Mouse (Mus musculus) liver, embryonic 13.5 days (tissue): Measurements from ENCODE around the gene Olfr693. TPM values are rescaled to one million over a fixed set of nuclear protein-coding genes. Genes with fewer than 3 reads are reported as not detected.
A peak's percentile ranks its signal among the peaks of the same experiment; 100 is the strongest.

ENCODE experiments used
- ATAC-seq: fragments of 200-750 bp; cut with Nextera tagmentation; 2 replicates; pipeline ENCODE4 v1.8.0; 2017; ENCODE audit warnings: low read depth, mild to moderate bottlenecking, moderate number of reproducible peaks, moderate library complexity
- DNase-seq: peaks from one replicate; pipeline ENCODE4 v3.0.0; 2022
- H3K27ac ChIP-seq: fragments of 300-500 bp; sonication (generic); 2 replicates; pipeline ENCODE4 v1.5.1; 2015; ENCODE audit warnings: moderate library complexity, mild to moderate bottlenecking, inconsistent platforms
- H3K27me3 ChIP-seq: fragments of 300-500 bp; sonication (generic); 2 replicates; pipeline ENCODE4 v1.6.1; 2015; ENCODE audit warnings: mild to moderate bottlenecking, inconsistent platforms
- H3K36me3 ChIP-seq: fragments of 300-500 bp; sonication (generic); 2 replicates; pipeline ENCODE4 v1.6.1; 2015; ENCODE audit warnings: mild to moderate bottlenecking, inconsistent platforms
- H3K4me1 ChIP-seq: fragments of 300-500 bp; sonication (generic); replicated peaks from 2 replicates; pipeline ENCODE4 v1.6.1; 2015; ENCODE audit warnings: inconsistent platforms
- H3K4me2 ChIP-seq: fragments of 300-500 bp; sonication (generic); 2 replicates; pipeline ENCODE4 v1.6.1; 2015; ENCODE audit warnings: inconsistent platforms, mild to moderate bottlenecking, moderate library complexity
- H3K4me3 ChIP-seq: fragments of 300-500 bp; sonication (generic); replicated peaks from 2 replicates; pipeline ENCODE4 v1.5.1; 2015; ENCODE audit warnings: mild to moderate bottlenecking, inconsistent platforms
- H3K9ac ChIP-seq: fragments of 300-500 bp; sonication (generic); 2 replicates; pipeline ENCODE4 v1.6.1; 2015; ENCODE audit warnings: mild to moderate bottlenecking, inconsistent platforms
- H3K9me3 ChIP-seq: fragments of 300-500 bp; sonication (generic); replicated peaks from 2 replicates; pipeline ENCODE4 v1.6.1; 2016; ENCODE audit warnings: inconsistent platforms
- WGBS: fragments of 180-500 bp; shearing (Covaris S2); methylation state at CpG from one replicate; pipeline ENCODE4 v1.1.7; 2015; ENCODE audit not compliant: insufficient replicate concordance; 5-methylcytosine and 5-hydroxymethylcytosine counted together
- polyA plus RNA-seq: library from polyadenylated mRNA; unstranded; fragments of >200 nt; fragmentation: Nextera tagmentation; extraction: Ambion mirVana; gene quantifications from 2 replicates; pipeline ENCODE4 v1.2.1, GENCODE M21; 2015

Olfr693 gene
- polyA plus RNA-seq, 1 experiment from 2014 or later, result not detected

- 59% methylated on average over 1 of the region's 1 CpGs for WGBS
- no peaks in the 10 kb centered on the region for H3K9me3 ChIP-seq
- DNase-seq, result no peak
- no peaks in the 10 kb centered on the region for H3K27me3 ChIP-seq
- H3K27ac ChIP-seq, result no peak overlapping the region
- no peaks in the 10 kb centered on the region for H3K36me3 ChIP-seq
- no peak for ATAC-seq
- H3K4me2 ChIP-seq, result no peak overlapping the region
- no peak overlapping the region for H3K9ac ChIP-seq
- no peak overlapping the region for H3K4me3 ChIP-seq
- peaks cover 7% of the 10 kb centered on the region for H3K4me1 ChIP-seq
These were observed 35.1 kb downstream of the Olfr693 start for GRCm38 (mm10) chr7:106645261-106645660.

GRCm38 (mm10) chr7:106644222-106644870 is 36.0 kb downstream of the Olfr693 start:
- DNase-seq (no peak), ATAC-seq (no peak)
- Histone ChIP-seq H3K27me3 (no peaks in the 10 kb centered on the region), H3K4me3 (no peak overlapping the region), H3K36me3 (no peaks in the 10 kb centered on the region), H3K4me1 (no peaks in the 10 kb centered on the region), H3K4me2 (no peak overlapping the region), H3K27ac (no peak overlapping the region), H3K9ac (no peak overlapping the region), H3K9me3 (no peaks in the 10 kb centered on the region)
- WGBS, result 41% methylated on average over 3 of the region's 3 CpGs

GRCm38 (mm10) chr7:106640839-106641238 is 39.5 kb downstream of the Olfr693 start:
- H3K36me3 ChIP-seq, result no peaks in the 10 kb centered on the region
- ATAC-seq, result peak; percentile 79
- 16% methylated on average over 1 of the region's 1 CpGs for WGBS

GRCm38 (mm10) chr7:106635560-106635959 is 44.8 kb downstream of the Olfr693 start:
- no peak overlapping the region for H3K4me2 ChIP-seq
- H3K9me3 ChIP-seq, result no peaks in the 10 kb centered on the region
- no peak overlapping the region for H3K9ac ChIP-seq
- DNase-seq (no peak), ATAC-seq (peak; percentile 65)
- no peak overlapping the region for H3K4me3 ChIP-seq
- H3K4me1 ChIP-seq, result no peaks in the 10 kb centered on the region
- H3K27me3 ChIP-seq, result no peaks in the 10 kb centered on the region
- no peaks in the 10 kb centered on the region for H3K36me3 ChIP-seq
- H3K27ac ChIP-seq, result no peak overlapping the region
- 31% methylated on average over 4 of the region's 4 CpGs for WGBS

More at GRCm38 (mm10) chr7:106640839-106641238, 39.5 kb downstream of the Olfr693 start:
- Histone ChIP-seq H3K27me3 (no peaks in the 10 kb centered on the region), H3K9ac (no peak overlapping the region), H3K9me3 (no peaks in the 10 kb centered on the region), H3K27ac (no peak overlapping the region), H3K4me3 (no peak overlapping the region), H3K4me1 (no peaks in the 10 kb centered on the region), H3K4me2 (no peak overlapping the region)
- DNase-seq, result no peak

Other genes with a start within 250 kb of the Olfr693 start
- not detected in 2 replicates for gene Olfr694, start 11.2 kb upstream of the Olfr693 start, polyA plus RNA-seq
- not detected in 2 replicates for gene Olfr695, start 35.8 kb upstream of the Olfr693 start, polyA plus RNA-seq
- not detected in 2 replicates for gene Olfr697, start 61.9 kb upstream of the Olfr693 start, polyA plus RNA-seq
- not detected in 2 replicates for gene Olfr698, start 74.8 kb upstream of the Olfr693 start, polyA plus RNA-seq
- not detected in 2 replicates for gene Olfr699, start 112.6 kb upstream of the Olfr693 start, polyA plus RNA-seq
- not detected in 2 replicates for gene Olfr700, start 128.2 kb upstream of the Olfr693 start, polyA plus RNA-seq
- not detected in 2 replicates for gene Olfr701, start 133.5 kb upstream of the Olfr693 start, polyA plus RNA-seq
- not detected in 2 replicates for gene Olfr702, start 153.3 kb upstream of the Olfr693 start, polyA plus RNA-seq
- not detected in 2 replicates for gene Olfr703, start 162.8 kb upstream of the Olfr693 start, polyA plus RNA-seq
- not detected in 2 replicates for gene Olfr704, start 182.6 kb upstream of the Olfr693 start, polyA plus RNA-seq
- not detected in 2 replicates for gene Olfr705, start 196.3 kb upstream of the Olfr693 start, polyA plus RNA-seq
- not detected in 2 replicates for gene Olfr706, start 207.6 kb upstream of the Olfr693 start, polyA plus RNA-seq
- not detected in 2 replicates for gene Olfr707, start 220.7 kb upstream of the Olfr693 start, polyA plus RNA-seq
- not detected in 2 replicates for gene Olfr1532-ps1, start 227.4 kb upstream of the Olfr693 start, polyA plus RNA-seq